Mouse (Mus musculus) E14TG2a.4 (cell line): ENCODE data around the gene Slc11a1.

ENCODE experiments used
- CTCF ChIP-seq: conservative IDR thresholded peaks from 2 replicates; pipeline ENCODE4 v1.5.1; 2014; ENCODE audit warnings: low read length
- NANOG ChIP-seq: IDR thresholded peaks from 2 replicates; pipeline ENCODE4 v1.6.1; 2014; ENCODE audit warnings: borderline replicate concordance, low read length, mixed read lengths
- POU5F1 ChIP-seq: IDR thresholded peaks from 2 replicates; pipeline ENCODE4 v1.6.1; 2014; ENCODE audit warnings: low read length, borderline replicate concordance

GRCm38 (mm10) chr1:74397919-74398451 lies 23.0 kb downstream of the Slc11a1 start:
- TF ChIP-seq CTCF (peak; percentile 78), POU5F1 (no peak), NANOG (no peak)
